Mouse (Mus musculus) neutrophil, adult 5-6 weeks (primary cell): Measurements from ENCODE around the gene Atp6v1g2. TPM values are rescaled to one million over a fixed set of nuclear protein-coding genes. Genes with fewer than 3 reads are reported as not detected.

Source experiments
- ATAC-seq: fragments of 151-379, 151-347 bp; 2 replicates; pipeline ENCODE4 v1.8.0; 2017; ENCODE audit warnings: mild to moderate bottlenecking, moderate TSS enrichment; ENCODE audit not compliant: insufficient number of reproducible peaks, poor library complexity, low FRiP score, severe bottlenecking; ENCODE audit errors: extremely low read depth
- total RNA-seq: library from RNA; stranded (forward); fragments of 200-1000 nt; gene quantifications from 2 replicates; pipeline ENCODE4 v1.2.3, GENCODE M21; 2017

Atp6v1g2 gene
- total RNA-seq, 1 experiment from 2014 or later = 5.0 TPM

- ATAC-seq = no peak
Observed at GRCm38 (mm10) chr17:35250348-35251120, 17.1 kb downstream of the Atp6v1g2 start.

- ATAC-seq = peak; percentile 85
Observed at GRCm38 (mm10) chr17:35251162-35251719, 17.8 kb downstream of the Atp6v1g2 start.

- ATAC-seq = no peak
Observed at GRCm38 (mm10) chr17:35251981-35252380, 18.5 kb downstream of the Atp6v1g2 start.

- no peak for ATAC-seq
Observed at GRCm38 (mm10) chr17:35252619-35253292, 19.3 kb downstream of the Atp6v1g2 start.

- no peak for ATAC-seq
Observed at GRCm38 (mm10) chr17:35253293-35254093, 20.0 kb downstream of the Atp6v1g2 start.

GRCm38 (mm10) chr17:35254241-35255098 lies 21.0 kb downstream of the Atp6v1g2 start:
- ATAC-seq = peak; percentile 34; the same call in 1 of the 2 replicates

- no peak for ATAC-seq
Observed at GRCm38 (mm10) chr17:35255301-35255700, 21.8 kb downstream of the Atp6v1g2 start.

GRCm38 (mm10) chr17:35255704-35256103 lies 22.2 kb downstream of the Atp6v1g2 start:
- no peak for ATAC-seq

GRCm38 (mm10) chr17:35257378-35257777 lies 23.9 kb downstream of the Atp6v1g2 start:
- no peak for ATAC-seq

GRCm38 (mm10) chr17:35257824-35258491 lies 24.5 kb downstream of the Atp6v1g2 start:
- ATAC-seq = peak; percentile 49

- ATAC-seq = peak; percentile 72
Observed at GRCm38 (mm10) chr17:35258492-35259478, 25.3 kb downstream of the Atp6v1g2 start.

GRCm38 (mm10) chr17:35259621-35260020 lies 26.2 kb downstream of the Atp6v1g2 start:
- no peak for ATAC-seq

- ATAC-seq = no peak
Observed at GRCm38 (mm10) chr17:35261651-35262050, 28.2 kb downstream of the Atp6v1g2 start.

- ATAC-seq = peak; percentile 80
Observed at GRCm38 (mm10) chr17:35262664-35263522, 29.4 kb downstream of the Atp6v1g2 start, which contains the start of gene H2-D1. H2-D1 (plus strand) TSS chr17:35262730.

- no peak for ATAC-seq
Observed at GRCm38 (mm10) chr17:35263523-35263883, 30.0 kb downstream of the Atp6v1g2 start.
